Mouse (Mus musculus) fat pad, adult 2 months (tissue): ENCODE results near the gene Pycr2.
"Not testable (repeated sequence)": the region's sequence is repeated elsewhere in the genome, so short reads cannot be mapped to it uniquely, and the experiment has no call there.

Experiments
- DNase-seq: peaks from one replicate; pipeline ENCODE4 v3.0.0-alpha.2; 2011; ENCODE audit warnings: low read depth, low spot score; ENCODE audit errors: extremely low read depth

The Pycr2 gene

DNA sequence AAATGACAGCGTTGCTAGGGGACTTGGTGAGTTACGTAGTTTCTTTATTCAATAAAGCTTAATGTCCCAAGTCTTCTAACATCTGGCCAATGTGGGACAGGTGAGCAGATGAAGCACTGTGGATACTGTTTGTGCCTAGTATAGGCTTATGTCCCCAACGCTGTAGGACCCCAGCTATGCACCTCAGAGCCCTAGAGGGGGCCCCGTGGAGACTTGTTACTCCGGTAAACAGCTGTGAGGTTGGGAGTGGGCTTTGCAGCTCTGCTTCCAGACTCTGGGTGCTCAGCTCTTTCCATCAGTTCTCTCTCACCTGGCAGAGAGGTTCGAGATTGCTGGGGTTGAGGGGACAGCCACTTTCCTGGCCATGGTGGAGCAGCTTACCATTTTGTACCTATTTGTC is 1.2 kb downstream of the Pycr2 start:
- no peak for DNase-seq

DNA sequence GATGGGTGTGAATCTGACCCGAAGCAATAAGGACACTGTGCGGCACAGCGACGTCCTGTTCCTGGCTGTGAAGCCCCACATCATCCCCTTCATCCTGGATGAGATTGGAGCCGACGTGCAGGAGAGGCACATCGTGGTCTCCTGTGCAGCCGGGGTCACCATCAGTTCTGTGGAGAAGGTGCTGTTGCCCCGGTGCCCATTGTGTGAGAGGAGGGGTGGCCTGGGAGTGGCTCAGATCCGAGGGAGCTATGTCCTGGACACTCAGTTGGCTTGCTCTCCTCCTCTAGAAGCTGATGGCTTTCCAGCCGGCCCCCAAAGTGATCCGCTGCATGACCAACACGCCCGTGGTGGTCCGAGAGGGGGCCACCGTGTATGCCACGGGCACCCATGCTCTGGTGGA is 1.8 kb downstream of the Pycr2 start:
- DNase-seq: no peak

DNA sequence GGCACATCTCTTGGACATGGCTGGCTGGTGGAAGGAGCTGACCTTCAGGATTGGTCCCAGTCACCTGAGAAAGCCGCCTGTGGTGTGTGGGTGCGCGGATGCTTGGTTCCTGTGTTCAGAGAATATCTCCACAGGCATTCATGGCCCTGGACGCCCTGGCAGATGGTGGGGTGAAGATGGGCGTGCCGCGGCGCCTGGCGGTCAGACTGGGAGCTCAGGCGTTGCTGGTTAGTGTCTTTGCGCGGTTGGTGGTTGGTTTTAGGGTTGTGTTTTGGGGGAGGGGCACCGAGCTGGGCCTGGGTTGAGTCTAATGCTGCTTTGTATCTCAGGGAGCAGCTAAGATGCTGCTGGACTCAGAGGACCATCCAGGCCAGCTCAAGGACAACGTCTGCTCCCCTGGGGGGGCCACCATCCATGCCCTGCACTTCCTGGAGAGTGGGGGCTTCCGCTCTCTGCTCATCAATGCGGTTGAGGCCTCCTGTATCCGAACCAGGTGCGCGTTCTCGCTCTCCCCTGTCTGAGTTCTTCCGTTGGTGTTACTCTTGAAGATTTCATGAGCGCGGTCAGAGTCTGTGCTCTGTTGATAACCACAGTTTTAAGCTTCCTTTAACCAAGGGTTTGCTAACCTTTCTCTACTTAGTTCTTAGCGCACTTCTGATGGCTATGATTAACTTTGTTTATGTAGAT is 2.5 kb downstream of the Pycr2 start:
- DNase-seq: no peak

DNA sequence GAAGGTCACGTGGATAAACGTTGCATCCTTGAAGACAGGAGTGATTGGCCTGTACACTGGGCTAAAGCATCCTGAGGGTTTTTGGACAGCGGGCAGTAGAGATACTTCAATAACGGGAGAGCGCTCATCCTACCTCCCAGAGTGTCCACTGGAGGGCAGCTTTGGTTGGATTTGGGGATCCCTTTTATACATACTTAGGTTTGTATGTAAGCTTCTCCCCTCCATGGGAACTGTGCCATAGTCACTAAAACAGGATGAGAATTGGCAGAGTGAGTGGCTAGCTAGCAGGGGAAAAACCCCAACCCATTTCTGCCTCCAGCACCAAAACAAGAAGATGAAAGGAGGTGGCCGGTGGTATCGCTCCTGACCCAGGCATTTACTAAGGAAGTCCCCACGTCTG is 7.0 kb downstream of the Pycr2 start:
- DNase-seq: no peak

DNA sequence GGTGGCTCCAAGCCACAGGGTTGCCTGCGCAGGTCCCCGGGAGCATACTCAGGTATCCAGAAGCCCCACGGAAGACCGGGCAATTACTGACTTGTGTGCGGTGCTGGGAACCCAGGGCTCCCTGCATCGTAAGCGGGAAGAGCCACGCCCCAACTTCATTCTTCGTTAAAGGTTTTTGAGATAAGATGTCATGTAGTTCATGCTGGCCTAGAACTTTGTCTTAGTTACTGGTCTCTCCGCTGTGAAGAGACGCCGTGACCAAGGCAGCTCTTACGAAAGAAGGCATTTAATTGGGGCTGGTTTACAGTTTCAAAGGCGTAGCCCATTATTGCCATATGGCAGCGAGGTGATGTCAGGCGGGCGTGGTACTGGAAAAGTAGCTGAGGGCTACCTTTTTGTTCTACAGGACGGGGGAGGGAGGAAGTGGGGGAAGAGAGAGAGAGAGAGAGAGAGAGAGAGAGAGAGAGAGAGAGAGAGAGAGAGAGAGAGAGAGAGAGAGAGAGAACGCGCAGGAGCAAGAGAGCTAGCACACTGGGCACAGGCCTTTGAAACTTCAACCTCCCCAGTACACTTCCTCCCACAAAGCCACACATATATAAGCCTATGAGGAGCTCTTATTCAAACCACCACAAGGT is 7.7 kb downstream of the Pycr2 start:
- DNase-seq: no peak

DNA sequence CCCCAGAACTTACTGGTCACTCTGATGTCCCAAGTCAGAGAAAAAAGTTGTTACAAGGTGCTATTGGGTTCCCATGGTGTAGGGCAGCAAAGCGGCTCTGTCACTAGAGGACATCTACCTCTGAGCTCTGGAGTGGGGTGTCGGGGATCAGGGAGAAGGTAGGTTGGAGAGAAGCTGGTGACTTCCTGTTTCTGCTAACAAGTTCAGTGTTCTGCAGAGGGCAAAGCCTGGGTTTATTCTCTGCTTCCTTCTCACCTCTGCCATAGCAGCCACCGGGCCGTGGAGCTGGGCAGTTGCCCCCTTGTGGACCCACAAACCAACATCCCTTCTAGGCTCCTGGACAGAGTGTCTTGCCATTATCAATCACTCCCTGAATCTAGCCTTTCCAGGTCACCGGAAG is 8.7 kb downstream of the Pycr2 start:
- no peak for DNase-seq

DNA sequence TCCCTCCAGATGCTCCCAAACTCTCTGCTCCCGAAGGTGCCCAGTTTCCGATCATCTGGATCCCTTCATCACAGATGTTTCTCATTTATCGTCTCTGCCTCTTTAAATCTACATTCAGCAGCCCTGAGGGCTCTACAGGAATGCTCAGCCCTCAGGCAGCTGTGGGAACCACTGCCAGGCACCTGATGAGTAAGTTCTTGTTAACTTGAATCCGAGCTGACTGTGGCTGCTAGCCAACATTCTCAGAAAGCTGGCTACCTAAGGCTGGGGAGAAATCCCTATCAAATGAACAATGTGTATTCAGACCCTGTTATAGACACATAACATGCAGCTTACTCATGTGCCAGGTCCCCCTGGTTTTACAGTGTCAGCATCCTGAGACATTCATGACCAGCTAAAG is 9.7 kb downstream of the Pycr2 start:
- DNase-seq: no peak

DNA sequence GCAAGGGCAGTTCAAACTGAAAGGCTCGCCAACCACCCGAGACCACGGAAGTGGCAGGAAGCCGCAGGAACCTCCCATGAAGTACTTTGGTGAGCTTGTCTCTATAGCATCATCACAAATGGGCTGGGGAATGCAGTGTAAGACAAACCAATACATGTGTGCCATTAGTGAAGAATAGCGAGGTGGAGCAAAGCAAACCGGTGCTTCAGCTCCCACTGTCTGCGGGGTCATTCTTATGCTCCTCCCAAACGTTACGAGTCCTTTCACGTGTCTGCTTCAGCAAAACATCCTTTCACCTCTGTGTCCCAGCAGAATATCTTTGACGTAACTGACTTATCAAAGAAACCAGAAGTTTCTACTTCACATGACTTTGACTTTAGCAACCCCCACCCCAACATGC is 12.3 kb downstream of the Pycr2 start:
- no peak for DNase-seq

DNA sequence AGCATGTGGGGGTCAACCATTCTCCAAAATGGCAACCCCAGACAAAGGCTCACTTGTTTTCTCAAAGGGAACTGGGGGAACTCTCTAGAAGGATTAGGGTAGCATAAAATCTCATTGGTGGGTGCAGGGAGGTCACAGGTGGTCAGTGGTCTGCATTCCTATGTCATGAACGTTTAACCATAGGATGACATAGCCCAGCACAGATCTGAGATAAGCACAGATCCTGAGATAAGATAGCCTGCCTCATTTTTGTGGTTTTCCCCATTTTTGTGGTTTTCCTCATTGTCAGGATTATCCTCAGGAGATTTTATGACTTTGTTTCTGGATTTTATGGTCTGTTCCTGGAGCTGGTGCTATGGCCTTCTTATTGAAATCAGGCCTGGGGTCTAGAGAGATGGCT is 13.0 kb downstream of the Pycr2 start:
- DNase-seq: no peak

DNA sequence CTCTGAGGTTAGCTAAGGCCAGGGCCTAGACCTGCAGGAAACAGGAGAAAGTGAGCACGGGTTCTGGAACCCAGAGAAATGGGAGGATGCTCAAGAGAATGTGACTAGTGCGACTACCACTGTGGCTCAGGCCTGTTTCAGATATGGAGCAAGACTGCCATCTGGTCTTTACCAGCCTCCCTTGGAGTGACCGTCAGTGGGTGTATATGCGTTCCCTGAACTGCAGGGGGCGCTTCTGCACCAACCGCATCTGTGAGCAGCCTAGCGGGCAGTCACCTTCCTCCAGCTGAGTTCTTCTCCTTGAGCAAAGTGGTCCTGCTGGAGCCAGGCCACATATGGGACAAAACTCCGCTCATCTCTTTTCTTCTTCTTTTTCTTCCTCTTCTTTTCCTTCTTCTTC is 15.6 kb downstream of the Pycr2 start:
- no peak for DNase-seq

DNA sequence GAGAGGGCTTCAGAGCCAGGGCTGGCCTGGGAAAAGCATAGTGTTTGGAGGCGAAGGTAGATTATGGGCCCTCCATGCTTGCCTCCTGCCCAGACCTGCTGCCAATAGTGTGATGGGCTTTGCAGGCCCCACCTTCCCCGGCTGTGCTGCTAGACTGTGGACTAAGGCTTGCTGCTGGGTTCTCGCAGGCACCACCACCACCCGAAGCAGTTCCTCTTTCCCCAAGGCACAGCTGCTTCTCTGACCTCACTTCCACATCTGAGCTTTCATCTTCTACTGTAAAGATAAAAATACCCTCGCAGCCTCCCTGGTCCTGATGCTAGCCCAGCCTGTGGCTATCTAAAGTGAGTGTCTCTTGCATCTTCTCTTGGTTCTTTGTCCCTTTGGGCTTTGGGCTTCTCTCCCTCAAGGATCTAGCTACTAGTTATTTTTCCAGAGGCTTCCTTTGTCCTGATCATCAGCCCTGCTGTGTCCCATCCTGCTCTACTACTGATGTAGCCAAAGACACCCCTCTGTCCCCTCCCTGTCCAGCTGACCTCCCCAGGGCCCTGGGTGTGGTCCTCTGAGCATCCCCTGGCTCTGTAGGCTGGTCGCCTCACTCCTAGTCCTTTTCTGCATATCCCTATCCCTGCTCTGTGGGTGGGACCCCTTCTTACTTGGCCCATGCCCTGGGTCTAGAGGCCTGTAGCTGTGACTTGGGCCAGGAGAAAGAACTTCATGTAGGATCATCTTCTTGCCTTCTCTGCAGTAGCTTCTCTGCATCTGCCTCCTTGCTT is 18.4 kb downstream of the Pycr2 start:
- no peak for DNase-seq

DNA sequence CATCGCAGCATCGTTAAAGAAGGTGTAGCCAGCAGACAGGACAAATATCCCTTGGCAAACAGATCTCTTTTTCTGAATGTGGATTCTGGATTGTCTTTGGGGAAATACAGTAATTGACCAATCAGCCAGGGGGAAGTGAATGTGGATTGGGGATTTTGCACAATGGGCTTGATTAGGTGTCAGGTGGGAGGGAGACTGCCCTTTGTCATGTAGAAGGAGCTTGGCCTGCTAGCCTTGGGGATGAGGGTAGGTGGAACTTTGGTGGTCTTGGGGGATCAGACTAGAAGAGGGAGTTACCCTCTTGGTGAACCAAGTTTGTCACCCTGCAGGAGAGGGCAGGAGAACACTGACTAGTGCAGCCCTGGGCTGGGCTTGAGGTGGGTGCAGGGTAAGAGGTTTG is 20.6 kb downstream of the Pycr2 start:
- no peak for DNase-seq

DNA sequence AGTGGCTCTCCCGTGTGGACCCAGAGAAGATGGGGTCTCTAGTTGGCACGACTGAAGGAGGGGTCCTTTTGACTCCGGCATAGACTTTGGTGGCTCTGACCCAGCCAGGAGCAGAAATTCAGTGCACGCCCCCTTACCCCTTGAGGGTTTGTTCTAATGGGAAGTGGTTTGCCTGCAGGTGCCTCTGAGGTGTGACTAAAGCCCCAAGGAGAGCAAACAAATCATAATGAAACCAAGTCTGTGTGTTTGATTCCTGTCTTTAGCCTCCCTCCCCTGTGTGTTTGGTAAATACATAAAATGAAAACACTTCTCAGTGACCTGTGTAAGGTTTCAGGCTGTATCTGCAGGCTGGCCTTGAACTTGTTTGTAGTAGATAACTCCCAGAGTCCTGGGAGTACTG is 22.2 kb downstream of the Pycr2 start:
- DNase-seq: no peak

DNA sequence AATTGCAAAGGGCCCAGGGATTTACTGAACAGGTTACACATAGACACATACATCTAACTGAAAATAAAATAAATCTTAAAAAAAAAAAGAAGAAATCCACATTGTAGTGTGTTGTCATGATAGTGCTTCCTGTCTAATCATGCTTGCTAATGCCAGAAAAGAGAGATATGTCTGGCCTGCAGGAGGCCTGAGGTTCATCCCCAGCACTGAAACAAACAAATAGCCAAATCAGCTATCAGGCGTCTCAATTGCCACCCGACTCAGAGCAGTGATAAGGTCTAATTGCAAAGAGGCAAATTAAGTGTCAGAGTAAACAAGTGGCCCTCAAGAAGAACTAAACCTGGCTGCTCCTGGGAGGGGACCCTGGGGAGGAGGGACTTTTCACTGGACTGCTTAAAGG is 25.5 kb downstream of the Pycr2 start:
- DNase-seq: no peak

DNA sequence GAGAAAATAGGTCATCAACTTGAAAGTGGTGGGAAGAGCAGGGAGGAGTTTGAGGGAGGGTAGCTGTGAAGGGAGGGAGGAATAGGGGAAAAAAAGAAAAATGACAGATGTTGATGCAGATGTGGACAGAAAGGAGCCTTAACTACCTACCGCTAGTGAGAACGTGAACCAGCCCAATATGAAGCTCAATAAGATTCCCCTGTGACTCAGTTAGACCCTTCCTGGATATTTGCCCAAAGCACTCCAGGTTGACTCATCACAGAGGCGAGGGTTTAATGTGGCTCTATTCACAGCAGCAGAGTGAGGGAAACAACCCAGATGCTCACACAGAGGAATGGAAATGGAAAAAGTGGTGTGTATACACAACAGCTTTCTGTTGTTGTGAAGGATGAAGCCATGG is 27.0 kb downstream of the Pycr2 start:
- DNase-seq: no peak

DNA sequence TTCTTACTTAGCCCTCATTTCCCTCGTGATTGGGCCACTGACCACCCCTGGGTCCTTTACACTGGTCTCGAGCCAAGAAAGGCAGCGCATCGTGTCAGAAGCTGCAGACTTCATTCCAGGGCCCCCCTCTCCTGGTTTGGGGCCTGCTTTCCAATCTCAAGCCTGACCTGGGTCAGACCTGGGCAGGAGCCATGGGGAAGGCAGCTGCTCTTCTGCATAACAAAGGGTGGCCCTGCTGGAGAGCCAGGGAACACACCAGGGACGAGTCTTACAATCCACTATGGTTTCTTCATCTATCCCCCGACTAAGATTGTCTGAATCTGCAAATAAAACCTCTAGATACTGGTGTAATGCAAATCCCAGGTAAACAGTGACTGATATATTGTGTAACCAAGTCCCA is 29.6 kb downstream of the Pycr2 start:
- no peak for DNase-seq

DNA sequence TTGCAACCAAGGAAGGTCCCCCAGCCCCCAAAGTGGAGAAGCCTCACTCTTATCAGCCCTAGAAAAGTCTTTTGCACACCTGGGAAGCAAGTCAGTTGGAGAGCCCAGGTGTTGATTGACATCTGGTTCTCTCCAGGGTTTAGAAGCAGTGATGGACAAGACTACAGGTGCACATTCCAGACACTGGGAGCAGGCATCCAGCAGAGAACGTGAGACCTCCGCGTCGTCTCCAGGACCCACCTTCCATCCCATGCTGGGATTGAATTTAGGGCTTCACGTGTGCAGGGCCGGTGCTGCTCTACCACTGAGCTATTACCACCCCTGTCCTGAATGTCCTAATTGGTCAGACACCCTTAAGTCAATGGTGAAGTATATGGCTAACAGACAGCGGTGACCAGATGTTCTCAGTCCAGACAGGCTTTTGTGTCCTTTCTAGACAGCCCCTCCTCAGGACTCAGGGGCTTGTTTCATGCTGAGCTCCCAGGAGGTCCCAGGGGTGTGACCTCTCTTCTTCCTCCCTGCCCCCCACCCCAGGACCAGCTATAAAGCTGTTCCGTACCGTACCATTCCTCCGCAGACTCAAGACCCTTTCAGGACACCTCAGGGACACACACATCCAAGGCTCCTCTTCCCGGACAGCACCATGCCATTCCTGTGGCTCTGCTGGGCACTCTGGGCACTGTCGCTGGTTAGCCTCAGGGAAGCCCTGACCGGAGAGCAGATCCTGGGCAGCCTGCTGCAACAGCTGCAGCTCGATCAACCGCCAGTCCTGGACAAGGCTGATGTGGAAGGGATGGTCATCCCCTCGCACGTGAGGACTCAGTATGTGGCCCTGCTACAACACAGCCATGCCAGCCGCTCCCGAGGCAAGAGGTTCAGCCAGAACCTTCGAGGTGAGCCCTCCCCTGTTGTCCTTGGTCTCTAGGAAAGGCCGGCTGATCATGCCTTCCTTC is 30.6 kb downstream of the Pycr2 start, which contains the start of gene Lefty1:
Gene Lefty1 (plus strand): TSS at position 556 of the 953 bp plus-strand sequence.
- DNase-seq: no peak

DNA sequence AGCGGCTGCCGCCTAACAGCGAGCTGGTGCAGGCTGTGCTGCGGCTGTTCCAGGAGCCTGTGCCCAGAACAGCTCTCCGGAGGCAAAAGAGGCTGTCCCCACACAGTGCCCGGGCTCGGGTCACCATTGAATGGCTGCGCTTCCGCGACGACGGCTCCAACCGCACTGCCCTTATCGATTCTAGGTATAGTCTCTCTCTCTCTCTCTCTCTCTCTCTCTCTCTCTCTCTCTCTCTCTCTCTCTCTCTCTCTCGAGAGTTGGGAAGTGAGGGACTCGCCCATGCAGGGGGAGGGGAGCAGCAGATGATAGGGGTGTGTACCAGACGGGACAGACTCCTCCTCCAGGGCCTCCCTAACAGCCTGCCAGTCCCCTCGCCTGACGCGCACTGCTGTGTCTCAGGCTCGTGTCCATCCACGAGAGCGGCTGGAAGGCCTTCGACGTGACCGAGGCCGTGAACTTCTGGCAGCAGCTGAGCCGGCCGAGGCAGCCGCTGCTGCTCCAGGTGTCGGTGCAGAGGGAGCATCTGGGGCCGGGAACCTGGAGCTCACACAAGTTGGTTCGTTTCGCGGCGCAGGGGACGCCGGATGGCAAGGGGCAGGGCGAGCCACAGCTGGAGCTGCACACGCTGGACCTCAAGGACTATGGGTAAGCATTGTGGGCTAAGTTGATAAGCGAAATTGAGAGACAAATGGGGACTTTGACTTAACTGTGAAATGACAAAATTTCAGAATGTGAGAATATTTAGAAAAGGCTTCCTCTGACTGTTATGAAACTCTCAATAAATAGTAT is 32.7 kb downstream of the Pycr2 start:
- DNase-seq: not testable (repeated sequence)

DNA sequence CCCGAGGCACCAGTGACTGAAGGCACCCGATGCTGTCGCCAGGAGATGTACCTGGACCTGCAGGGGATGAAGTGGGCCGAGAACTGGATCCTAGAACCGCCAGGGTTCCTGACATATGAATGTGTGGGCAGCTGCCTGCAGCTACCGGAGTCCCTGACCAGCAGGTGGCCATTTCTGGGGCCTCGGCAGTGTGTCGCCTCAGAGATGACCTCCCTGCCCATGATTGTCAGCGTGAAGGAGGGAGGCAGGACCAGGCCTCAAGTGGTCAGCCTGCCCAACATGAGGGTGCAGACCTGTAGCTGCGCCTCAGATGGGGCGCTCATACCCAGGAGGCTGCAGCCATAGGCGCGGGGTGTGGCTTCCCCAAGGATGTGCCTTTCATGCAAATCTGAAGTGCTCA is 33.5 kb downstream of the Pycr2 start:
- DNase-seq: not testable (repeated sequence)

DNA sequence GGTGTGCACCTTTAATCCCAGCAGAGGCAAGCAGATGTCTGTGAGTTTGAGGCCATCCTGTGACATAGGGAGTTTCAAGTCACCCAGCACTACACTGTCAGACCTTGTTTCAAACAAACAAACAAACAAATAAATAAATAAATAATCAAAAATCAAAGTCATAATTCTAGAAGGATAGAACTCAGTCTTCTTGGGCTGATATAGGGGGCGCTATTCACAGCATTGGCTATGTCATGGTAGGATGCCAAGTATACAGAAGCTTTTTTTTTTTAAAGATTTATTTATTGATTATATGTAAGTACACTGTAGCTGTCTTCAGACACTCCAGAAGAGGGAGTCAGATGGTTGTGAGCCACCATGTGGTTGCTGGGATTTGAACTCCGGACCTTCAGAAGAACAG is 34.7 kb downstream of the Pycr2 start:
- DNase-seq: not testable (repeated sequence)
